Mouse (Mus musculus): ENCODE measurements around the gene Slc2a9.

GRCm38 (mm10) chr5:38431201-38431600 is 71.7 kb downstream of the Slc2a9 start:
- no peak for TF ChIP-seq CTCF (IDR thresholded peaks at IDR 0.05; ENCODE audit: borderline replicate concordance, insufficient read depth, low read length)
- no peak for TF ChIP-seq POLR2A (IDR thresholded peaks at IDR 0.05; ENCODE audit: low read depth, low read length)
